Mouse (Mus musculus) lung, postnatal 10 days (tissue): ENCODE data around the gene Dera.

Source experiments
- DNase-seq: peaks from one replicate; pipeline ENCODE4 v3.0.0; 2021

Dera gene

DNA sequence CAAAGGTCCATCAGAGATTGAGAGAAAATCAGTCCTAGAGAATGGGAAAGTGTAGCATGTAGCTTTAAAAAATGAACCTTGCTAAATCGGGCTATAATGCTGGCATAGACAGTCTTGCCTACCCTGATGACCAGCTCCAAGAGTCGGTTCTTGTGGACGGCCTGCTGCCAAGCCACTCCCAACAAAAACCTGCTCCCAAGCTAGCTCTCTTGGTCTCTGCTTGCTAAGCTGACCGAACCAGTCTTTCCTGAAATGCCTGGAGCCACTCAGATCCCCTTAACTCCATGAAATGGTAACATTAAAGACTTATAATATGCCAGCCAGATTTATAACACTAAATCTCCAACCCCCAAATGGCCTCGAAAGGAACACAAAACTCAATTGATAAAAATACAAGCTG is 146.9 kb downstream of the Dera start:
- peak; percentile 38 for DNase-seq
